Mouse (Mus musculus): Measurements from ENCODE around the gene Atp8b3.

DNA sequence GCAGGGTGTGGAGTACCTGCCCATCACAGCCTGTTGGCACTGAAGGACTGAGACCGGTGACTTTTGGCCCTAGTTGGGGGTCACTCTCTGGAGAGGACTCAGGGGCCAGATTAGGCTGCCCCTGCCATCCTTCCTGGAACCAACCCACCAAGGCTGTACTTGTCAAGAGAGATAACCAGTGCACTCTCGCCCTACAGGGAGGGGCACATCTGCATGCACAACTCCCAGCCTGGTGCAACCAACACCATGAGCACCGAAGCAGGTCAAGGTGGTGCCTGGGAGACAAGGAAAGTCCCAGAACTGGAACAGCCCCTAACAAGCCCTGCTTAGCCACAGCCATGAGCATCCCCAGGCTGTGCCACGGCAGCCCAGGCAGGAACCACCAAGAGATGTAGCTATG is 8.0 kb upstream of the Atp8b3 start:
- TF ChIP-seq CTCF (IDR thresholded peaks at IDR 0.05; ENCODE audit: extremely low read depth, insufficient read depth, low read length), result no peak
- TF ChIP-seq POLR2A (IDR thresholded peaks at IDR 0.05; ENCODE audit: extremely low read depth, insufficient read depth, low read length), result no peak
